Mouse (Mus musculus) CH12.LX (cell line): ENCODE results near the gene Gstt2. TPM values are rescaled to one million over a fixed set of nuclear protein-coding genes. Genes with fewer than 3 reads are reported as not detected.

Source experiments
- DNase-seq: peaks from one replicate; pipeline ENCODE4 v3.0.0-alpha.2; 2013; ENCODE audit errors: extremely low read depth
- H3K27ac ChIP-seq: 2 replicates; pipeline ENCODE4 v1.5.1; 2012; ENCODE audit warnings: low read depth, mild to moderate bottlenecking, control low read depth, moderate library complexity; ENCODE audit not compliant: insufficient read depth
- H3K27me3 ChIP-seq: replicated peaks from 2 replicates; pipeline ENCODE3; 2012; ENCODE audit warnings: inconsistent platforms
- H3K36me3 ChIP-seq, 2 experiments: replicated peaks in 1 of 2; 2 replicates each; pipeline versions ENCODE3 to v1.6.1; 2012; ENCODE audit warnings: inconsistent platforms in 1 of 2, low read length in 1 of 2, mild to moderate bottlenecking in 1 of 2, mixed read lengths in 1 of 2, moderate library complexity in 1 of 2; ENCODE audit not compliant: control insufficient read depth in 1 of 2, insufficient read depth in 1 of 2
- H3K4me1 ChIP-seq, 2 experiments: 2 replicates each; pipeline ENCODE4 v1.6.1; 2012; ENCODE audit warnings: inconsistent platforms in 1 of 2, moderate library complexity in 1 of 2; ENCODE audit not compliant: insufficient read depth in 2 of 2, control insufficient read depth in 1 of 2
- H3K4me2 ChIP-seq: 2 replicates; pipeline ENCODE4 v1.6.1; 2012; ENCODE audit warnings: low read depth, mild to moderate bottlenecking, control low read depth; ENCODE audit not compliant: poor library complexity, insufficient read depth, severe bottlenecking
- H3K4me3 ChIP-seq, 3 experiments: fragments of 150-350 bp in 1 of 3; sonication (generic) in 1 of 3; replicated peaks in 1 of 3; 2 replicates each; pipeline versions ENCODE3 to v1.5.1; 2011 to 2012; ENCODE audit warnings: low read depth in 2 of 3, low read length in 2 of 3, mild to moderate bottlenecking in 2 of 3, moderate library complexity in 2 of 3, control low read depth in 1 of 3, improper control_type of control experiment in 1 of 3, inconsistent platforms in 1 of 3, mixed read lengths in 1 of 3; ENCODE audit not compliant: poor library complexity in 1 of 3
- H3K79me2 ChIP-seq: replicated peaks from 2 replicates; pipeline ENCODE4 v1.6.1; 2012; ENCODE audit warnings: mild to moderate bottlenecking, moderate library complexity; ENCODE audit not compliant: control insufficient read depth, poor library complexity, insufficient read depth, severe bottlenecking; ENCODE audit errors: extremely low read depth
- H3K9ac ChIP-seq: 2 replicates; pipeline ENCODE4 v1.6.1; 2012; ENCODE audit warnings: low read depth, mild to moderate bottlenecking, control low read depth, moderate library complexity; ENCODE audit not compliant: insufficient read depth
- H3K9me3 ChIP-seq: replicated peaks from 2 replicates; pipeline ENCODE3; 2012; ENCODE audit warnings: low read length, inconsistent platforms, mixed read lengths
- CHD2 ChIP-seq: IDR thresholded peaks from 2 replicates; pipeline ENCODE4 v1.6.1; 2011; ENCODE audit warnings: low read length, improper control_type of control experiment
- EP300 ChIP-seq: IDR thresholded peaks from 2 replicates; pipeline ENCODE4 v1.6.1; 2011; ENCODE audit warnings: low read length, improper control_type of control experiment
- ETS1 ChIP-seq: conservative IDR thresholded peaks from 2 replicates; pipeline ENCODE4 v1.6.1; 2012; ENCODE audit warnings: low read depth, mild to moderate bottlenecking, inconsistent platforms, low read length, improper control_type of control experiment, moderate library complexity
- GABPA ChIP-seq: IDR thresholded peaks from 2 replicates; pipeline ENCODE4 v1.6.1; 2012; ENCODE audit warnings: low read depth, low read length, improper control_type of control experiment, inconsistent platforms; ENCODE audit not compliant: insufficient replicate concordance
- HCFC1 ChIP-seq: IDR thresholded peaks from 2 replicates; pipeline ENCODE4 v1.6.1; 2012; ENCODE audit warnings: low read depth, mild to moderate bottlenecking, inconsistent platforms, low read length, improper control_type of control experiment
- JUN ChIP-seq: IDR thresholded peaks from 2 replicates; pipeline ENCODE4 v1.6.1; 2011; ENCODE audit warnings: low read depth, mild to moderate bottlenecking, low read length, improper control_type of control experiment, moderate library complexity; ENCODE audit not compliant: insufficient read depth
- JUND ChIP-seq: conservative IDR thresholded peaks from 2 replicates; pipeline ENCODE4 v1.6.1; 2011; ENCODE audit warnings: low read depth, low read length, improper control_type of control experiment
- KAT2A ChIP-seq: IDR thresholded peaks from 2 replicates; pipeline ENCODE4 v1.6.1; 2012; ENCODE audit warnings: low read length, improper control_type of control experiment, inconsistent platforms; ENCODE audit not compliant: insufficient replicate concordance
- MAX ChIP-seq: IDR thresholded peaks from 2 replicates; pipeline ENCODE4 v1.6.1; 2011; ENCODE audit warnings: low read length, improper control_type of control experiment
- MAZ ChIP-seq: IDR thresholded peaks from 2 replicates; pipeline ENCODE4 v1.6.1; 2012; ENCODE audit warnings: low read depth, mild to moderate bottlenecking, inconsistent platforms, low read length, improper control_type of control experiment, moderate library complexity
- MEF2A ChIP-seq: IDR thresholded peaks from 2 replicates; pipeline ENCODE4 v1.6.1; 2014; ENCODE audit warnings: low read depth, mild to moderate bottlenecking, inconsistent platforms, low read length, improper control_type of control experiment, borderline replicate concordance
- MXI1 ChIP-seq: IDR thresholded peaks from 2 replicates; pipeline ENCODE4 v1.6.1; 2011; ENCODE audit warnings: mild to moderate bottlenecking, low read depth, low read length, improper control_type of control experiment
- MYC ChIP-seq: IDR thresholded peaks from 2 replicates; pipeline ENCODE4 v1.6.1; 2011; ENCODE audit warnings: low read depth, mild to moderate bottlenecking, improper control_type of control experiment, low read length
- NRF1 ChIP-seq: IDR thresholded peaks from 2 replicates; pipeline ENCODE4 v1.6.1; 2014; ENCODE audit warnings: low read depth, mild to moderate bottlenecking, inconsistent platforms, low read length, improper control_type of control experiment, moderate library complexity
- POLR2A ChIP-seq: IDR thresholded peaks from 2 replicates; pipeline ENCODE4 v1.6.1; 2011; ENCODE audit warnings: low read depth, mild to moderate bottlenecking, improper control_type of control experiment, low read length
- POLR2AphosphoS2 ChIP-seq: IDR thresholded peaks from 2 replicates; pipeline ENCODE4 v1.6.1; 2011; ENCODE audit warnings: low read depth, low read length, improper control_type of control experiment
- RAD21 ChIP-seq: IDR thresholded peaks from 2 replicates; pipeline ENCODE4 v1.6.1; 2011; ENCODE audit warnings: low read depth, mild to moderate bottlenecking, low read length, improper control_type of control experiment, moderate library complexity
- SIN3A ChIP-seq: IDR thresholded peaks from 2 replicates; pipeline ENCODE4 v1.6.1; 2012; ENCODE audit warnings: low read length, improper control_type of control experiment, inconsistent platforms
- SMC3 ChIP-seq: IDR thresholded peaks from 2 replicates; pipeline ENCODE4 v1.6.1; 2011; ENCODE audit warnings: low read depth, low read length, improper control_type of control experiment
- TBP ChIP-seq: conservative IDR thresholded peaks from 2 replicates; pipeline ENCODE4 v1.6.1; 2011; ENCODE audit warnings: low read depth, low read length, improper control_type of control experiment
- UBTF ChIP-seq: IDR thresholded peaks from 2 replicates; pipeline ENCODE4 v1.6.1; 2012; ENCODE audit warnings: low read depth, mild to moderate bottlenecking, inconsistent platforms, low read length, improper control_type of control experiment, moderate library complexity
- USF2 ChIP-seq: conservative IDR thresholded peaks from 2 replicates; pipeline ENCODE4 v1.6.1; 2011; ENCODE audit warnings: low read depth, low read length, improper control_type of control experiment
- ZC3H11A ChIP-seq: IDR thresholded peaks from 2 replicates; pipeline ENCODE4 v1.6.1; 2012; ENCODE audit warnings: low read depth, mild to moderate bottlenecking, inconsistent platforms, low read length, improper control_type of control experiment
- ZNF384 ChIP-seq: IDR thresholded peaks from 2 replicates; pipeline ENCODE4 v1.6.1; 2012; ENCODE audit warnings: low read depth, low read length, improper control_type of control experiment, inconsistent platforms
- dilution Hi-C: fragments of 300-500 bp; cut with MboI; formaldehyde crosslinking; loops from 2 replicates; pipeline ENCODE4 v1.14.3; 2020; ENCODE audit warnings: low sequenced_read_pairs; ENCODE audit not compliant: extremely low pct_unique_long_range_greater_than_20kb, extremely low pct_ligation_motif_present
- in situ Hi-C: fragments of 300-500 bp; cut with MboI; formaldehyde crosslinking; loops from 3 replicates; pipeline ENCODE4 v1.14.3; 2019; ENCODE audit warnings: low sequenced_read_pairs, low pct_ligation_motif_present, low pct_unique_long_range_greater_than_20kb, mixed read lengths
- polyA plus RNA-seq: library from polyadenylated mRNA; unstranded; fragments of >175 nt; gene quantifications from 2 replicates; pipeline ENCODE4 v1.2.1, GENCODE M21; 2012; ENCODE audit warnings: low read depth; ENCODE audit not compliant: insufficient read length
- total RNA-seq, 2 experiments: library from RNA; depleted of rRNA; stranded (reverse); fragments of 300-350 nt in 1 of 2; fragments of >200 nt in 1 of 2; gene quantifications; 2 replicates each; pipeline ENCODE4 v1.2.3; 2012 to 2014

The Gstt2 gene
- total and polyA plus RNA-seq, 3 experiments, result 126 to 253 (median 197) TPM

DNA sequence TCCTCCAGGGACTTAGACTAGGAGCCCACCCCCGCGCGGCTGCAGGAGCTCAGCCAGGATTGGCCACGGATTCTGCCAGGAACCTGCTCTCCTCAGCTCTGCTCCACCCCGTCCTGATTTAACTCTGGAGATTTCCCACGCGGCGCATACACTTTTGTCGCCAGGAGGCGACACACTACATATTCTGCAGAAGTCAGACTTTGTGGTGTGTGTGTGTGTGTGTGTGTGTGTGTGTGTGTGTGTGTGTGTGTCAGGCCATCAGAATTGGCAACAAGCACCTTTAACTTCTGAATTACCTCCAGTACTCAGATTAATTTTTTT, 46.0 kb upstream of the Gstt2 start (continued):
- TF ChIP-seq TBP, result no peak
- no peak for TF ChIP-seq POLR2A
- TF ChIP-seq RAD21, result peak; percentile 86
- TF ChIP-seq SIN3A, result peak; percentile 74
- TF ChIP-seq MAZ, result peak; percentile 81
- TF ChIP-seq KAT2A, result no peak
- TF ChIP-seq MXI1, result peak; percentile 75; the same call in 1 of the 2 replicates
- TF ChIP-seq MYC, result peak; percentile 90
- no peak for TF ChIP-seq NRF1
- no peak for TF ChIP-seq JUN

DNA sequence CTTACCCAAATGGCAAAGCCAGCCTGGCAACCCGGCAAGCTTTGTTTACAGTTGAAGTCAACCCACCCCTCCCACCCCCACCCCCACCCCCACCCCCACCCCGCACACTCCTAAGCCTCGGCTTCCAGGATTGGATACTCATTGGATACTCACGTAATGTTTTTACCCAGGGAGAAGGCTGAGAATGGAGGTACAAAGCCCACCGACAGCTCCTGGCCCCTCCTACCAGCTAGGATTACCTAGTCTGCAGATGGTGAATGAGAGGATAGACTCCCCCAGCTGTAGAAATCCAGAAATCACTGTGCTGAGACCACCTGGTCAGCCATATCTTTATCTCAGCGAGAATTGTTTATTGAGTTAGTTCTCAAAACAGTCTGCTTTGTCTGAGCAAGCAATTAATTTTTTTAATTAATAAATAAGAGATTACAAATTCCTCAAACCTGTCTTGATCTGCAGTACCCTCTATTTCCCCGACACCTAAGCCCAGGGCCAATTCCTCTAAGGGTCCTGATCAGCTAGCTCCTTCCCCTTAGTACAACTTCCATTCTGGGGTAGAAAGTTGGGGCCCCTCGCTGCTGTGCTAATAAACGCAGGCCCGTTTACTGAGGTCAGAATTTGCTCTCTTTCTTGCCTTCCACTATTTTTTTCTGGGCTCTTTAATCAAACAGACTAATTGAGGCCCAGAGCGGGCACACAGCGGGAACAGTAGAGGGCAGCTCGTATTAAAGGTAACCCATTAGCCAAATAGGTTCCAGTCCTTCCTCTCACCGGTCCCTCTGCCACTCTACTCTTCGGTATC, 45.4 kb upstream of the Gstt2 start:
- Histone ChIP-seq H3K9ac (no peak overlapping the region), H3K27me3 (no peaks in the 10 kb centered on the region), H3K4me3 (no peak overlapping the region), H3K79me2 (no peaks in the 10 kb centered on the region), H3K4me2 (peak overlapping the region; percentile 52; the same call in 1 of the 2 replicates), H3K4me1 (peaks cover 4 to 14% of the 10 kb centered on the region in 2 experiments; a peak in 2 of 4 replicates), H3K36me3 (no peaks in the 10 kb centered on the region), H3K27ac (no peak overlapping the region), H3K9me3 (no peaks in the 10 kb centered on the region)
- dilution Hi-C loops, result no loop called here
- TF ChIP-seq MXI1 (no peak), SMC3 (no peak), MAZ (no peak), POLR2AphosphoS2 (no peak), ETS1 (no peak), UBTF (no peak), MAX (no peak), EP300 (no peak), USF2 (no peak), ZC3H11A (no peak), ZNF384 (no peak), JUND (no peak), GABPA (no peak), MEF2A (no peak), CHD2 (no peak), HCFC1 (no peak)
- in situ Hi-C loops, result loop anchor here (10.0 kb wide), 2 partner anchors 72 to 322 kb away; partner anchors contain the start of gene Gm5134
- no peak for DNase-seq
